Mouse (Mus musculus): ENCODE data around the gene Arhgap24.

The Arhgap24 gene

DNA sequence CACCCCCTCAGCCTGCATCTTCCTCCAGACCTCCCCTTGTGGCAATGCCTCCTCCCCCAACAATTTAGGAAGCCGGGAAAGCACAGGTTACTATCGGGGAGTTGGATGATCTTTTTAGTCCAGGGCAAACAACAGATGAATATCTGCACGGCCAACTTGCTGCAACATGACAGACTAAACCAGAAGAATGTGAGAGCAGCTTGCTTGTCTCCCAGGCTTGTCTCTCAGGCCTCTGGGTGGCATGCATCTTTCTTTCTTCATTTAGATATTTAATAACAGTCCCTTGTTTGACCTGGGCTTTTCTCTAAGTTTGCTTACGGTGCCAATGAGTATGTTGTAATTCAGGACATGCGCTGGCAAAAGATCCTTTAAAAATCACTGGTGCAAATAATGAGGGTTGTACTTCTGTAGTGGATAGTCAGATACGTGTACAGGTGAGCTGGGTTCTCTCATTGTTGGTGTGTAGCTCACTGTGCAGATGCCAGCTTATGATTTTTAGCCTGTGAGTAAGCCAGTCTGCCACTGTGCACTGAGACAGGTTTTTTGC is 101.7 kb downstream of the Arhgap24 start:
- DNase-seq (ENCODE audit: low spot score) = no peak

DNA sequence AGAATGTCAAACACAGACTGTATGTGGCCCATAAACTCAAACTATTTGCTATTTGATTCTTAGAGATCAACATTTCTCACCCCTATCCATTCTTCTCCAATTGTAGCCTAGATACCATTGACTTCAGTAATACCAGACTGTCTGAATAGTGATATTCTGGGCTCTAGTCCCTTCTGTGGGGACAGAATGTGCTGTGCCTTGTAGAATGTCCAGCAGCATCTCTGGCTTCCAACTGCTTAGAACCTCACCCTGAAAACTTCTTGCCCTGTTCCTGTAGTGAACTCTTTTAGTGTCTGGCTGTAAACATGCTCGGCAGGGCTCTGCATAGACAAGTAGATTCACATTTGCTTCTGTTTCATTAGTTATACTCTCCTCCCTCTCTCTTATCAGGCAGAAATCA is 110.2 kb downstream of the Arhgap24 start:
- no peak for DNase-seq (ENCODE audit: low spot score)

DNA sequence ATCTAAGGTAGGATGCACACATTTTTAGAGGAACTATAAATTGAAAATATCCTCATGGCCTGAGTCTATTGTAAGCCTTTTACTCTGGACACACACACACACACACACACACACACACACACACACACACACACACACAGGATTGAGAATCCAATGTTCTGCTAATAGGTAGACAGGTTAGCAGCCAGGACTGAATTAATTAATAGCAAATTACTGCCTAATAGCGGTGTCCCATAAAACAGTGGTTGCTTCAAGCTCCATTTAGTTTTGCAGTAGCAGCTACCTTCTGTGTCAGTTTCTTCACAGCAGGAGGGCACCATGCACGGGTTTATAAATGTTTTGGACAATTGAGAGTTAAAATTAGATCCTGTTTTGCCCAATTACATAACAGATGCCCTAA is 111.9 kb downstream of the Arhgap24 start:
- DNase-seq (ENCODE audit: low spot score) = no peak

DNA sequence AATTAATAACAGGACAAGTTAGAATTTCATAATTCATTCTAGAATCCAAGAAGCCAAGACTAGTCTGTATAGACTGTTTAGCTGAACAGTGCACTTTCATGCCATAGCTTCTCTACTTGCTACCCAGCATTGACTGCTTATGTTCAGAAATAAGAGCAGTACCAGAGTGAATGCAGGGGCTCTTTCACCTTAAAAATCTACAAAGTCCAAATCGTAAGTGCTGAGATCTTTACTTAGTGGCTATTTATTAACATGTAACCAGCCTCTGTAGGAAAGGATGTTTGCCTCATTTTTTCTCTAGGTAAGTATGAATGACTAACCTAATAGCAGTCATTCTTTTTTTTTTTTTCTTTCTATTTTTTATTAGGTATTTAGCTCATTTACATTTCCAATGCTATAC is 117.9 kb downstream of the Arhgap24 start:
- DNase-seq (ENCODE audit: low spot score) = no peak

DNA sequence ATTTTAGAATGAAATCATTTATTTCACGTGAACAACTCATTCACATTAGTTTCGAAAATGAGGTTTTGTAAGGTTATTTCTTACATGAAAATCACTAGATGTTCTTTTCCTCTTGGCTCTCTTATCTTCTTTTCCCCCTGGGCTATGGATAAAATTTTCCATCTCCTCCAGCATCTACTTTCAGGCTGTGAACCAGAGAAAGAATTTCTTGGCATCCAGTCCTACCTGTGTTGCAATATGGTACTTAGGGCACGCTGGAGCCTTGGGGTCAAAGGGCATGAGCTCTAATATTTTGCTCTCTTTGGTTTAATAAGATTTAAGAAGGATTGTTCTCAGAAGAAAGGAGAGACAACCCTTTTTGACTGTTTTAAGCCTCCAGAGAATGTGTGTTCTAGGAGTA is 132.4 kb downstream of the Arhgap24 start:
- DNase-seq (ENCODE audit: low spot score) = peak; percentile 10

DNA sequence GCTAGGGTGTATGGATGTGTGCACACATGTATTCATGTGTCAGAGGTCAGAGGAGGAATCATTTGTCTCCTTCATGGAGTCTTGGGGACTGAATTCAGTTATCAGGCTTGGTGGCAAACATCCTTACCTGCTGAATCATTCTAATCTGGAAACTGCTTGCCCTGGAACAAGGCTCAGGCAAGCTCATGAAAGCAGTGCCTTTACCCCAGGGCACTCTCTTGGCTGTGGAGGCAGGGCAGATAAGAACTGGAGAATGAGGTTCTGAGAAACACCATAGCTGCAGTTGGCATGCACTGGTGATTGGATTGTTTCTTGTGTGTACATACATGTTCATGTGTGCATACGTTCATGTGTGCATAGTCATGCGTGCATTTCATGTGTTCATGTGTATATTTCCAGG is 132.9 kb downstream of the Arhgap24 start:
- DNase-seq (ENCODE audit: low spot score) = no peak

DNA sequence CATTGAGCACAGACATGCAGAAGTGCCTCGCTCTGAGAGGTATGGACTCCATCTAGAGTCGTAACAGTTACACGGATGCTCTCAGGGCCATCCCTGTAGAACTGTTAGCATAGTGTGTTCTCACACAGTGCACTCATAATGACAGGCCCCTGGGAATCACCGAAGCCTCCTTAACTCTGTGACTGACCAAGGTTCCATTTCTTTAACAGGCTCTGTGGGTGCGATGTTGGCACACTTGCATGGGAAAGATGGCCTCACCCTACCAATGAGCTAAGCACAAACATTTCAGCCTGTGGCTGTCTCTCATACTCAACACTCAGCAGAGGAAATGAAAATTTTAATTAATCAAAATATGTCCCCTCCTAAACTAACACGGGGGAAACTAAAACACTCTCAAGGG is 134.1 kb downstream of the Arhgap24 start:
- DNase-seq (ENCODE audit: low spot score) = no peak

DNA sequence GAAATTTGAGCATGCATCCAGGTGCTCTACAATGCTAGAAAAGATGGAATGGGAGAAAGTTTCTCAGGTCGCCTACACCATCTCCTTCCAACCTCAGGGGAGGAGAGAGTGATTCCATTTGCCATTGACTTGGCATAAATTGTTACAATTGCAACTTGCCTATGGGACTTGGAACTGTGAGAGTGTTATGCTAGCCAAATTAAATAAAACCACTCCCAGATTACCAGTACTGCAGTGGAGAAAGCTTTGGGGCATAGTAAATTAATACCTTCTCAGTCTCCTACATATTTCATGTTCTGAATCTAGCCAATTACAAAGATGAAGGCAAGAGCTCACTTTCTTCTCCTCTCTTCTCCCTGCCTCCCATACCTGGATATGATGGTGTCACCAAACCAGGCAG is 139.8 kb downstream of the Arhgap24 start:
- DNase-seq (ENCODE audit: low spot score) = no peak

DNA sequence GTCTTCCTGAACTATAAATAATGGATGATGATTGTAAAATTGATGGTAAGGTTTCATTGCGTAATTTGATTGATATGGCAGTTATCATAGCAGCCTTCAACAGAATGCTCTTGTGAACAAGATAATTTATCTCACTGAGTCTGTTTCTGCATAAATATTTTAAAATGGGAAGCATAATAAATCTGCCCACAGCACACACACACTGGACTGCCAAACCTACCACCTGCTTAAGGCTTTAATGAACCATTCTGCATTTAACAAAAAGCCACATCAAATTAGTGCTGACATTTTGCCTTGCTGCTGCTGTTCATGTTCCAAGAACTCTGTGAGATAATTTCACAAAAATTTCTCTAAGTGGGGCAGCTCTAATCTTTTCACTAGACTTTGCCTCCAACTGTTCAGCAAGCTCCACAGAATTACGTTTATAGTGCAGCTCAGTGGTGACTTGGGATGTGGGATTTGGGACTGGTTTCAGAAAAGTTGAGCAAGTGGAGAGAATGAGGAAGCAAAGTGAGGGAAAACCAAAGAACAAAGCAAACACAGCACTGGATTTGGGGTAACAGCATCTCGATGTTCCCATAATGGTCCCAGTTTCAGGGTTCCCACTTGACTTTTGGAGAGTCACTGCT is 142.7 kb downstream of the Arhgap24 start:
- no peak for DNase-seq (ENCODE audit: low spot score)

DNA sequence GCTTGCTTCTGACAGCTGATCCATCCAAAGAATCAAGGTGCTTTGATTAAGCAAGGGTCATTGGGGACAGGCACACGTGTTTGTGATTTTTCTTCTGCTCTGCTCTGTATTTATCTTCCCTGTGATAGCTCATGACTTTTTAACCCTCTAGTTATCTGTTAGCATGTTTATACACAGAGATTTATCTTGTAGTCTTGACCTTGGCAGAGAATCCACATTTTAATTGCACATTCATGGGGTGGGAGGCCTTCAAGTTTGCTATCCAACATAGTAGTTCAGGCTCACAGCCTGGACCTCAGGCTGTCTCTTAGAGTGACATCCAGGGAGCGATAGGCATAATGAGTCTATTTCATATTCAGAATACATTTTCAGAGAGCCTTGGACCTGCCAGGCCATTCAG is 145.5 kb downstream of the Arhgap24 start:
- DNase-seq (ENCODE audit: low spot score) = no peak

DNA sequence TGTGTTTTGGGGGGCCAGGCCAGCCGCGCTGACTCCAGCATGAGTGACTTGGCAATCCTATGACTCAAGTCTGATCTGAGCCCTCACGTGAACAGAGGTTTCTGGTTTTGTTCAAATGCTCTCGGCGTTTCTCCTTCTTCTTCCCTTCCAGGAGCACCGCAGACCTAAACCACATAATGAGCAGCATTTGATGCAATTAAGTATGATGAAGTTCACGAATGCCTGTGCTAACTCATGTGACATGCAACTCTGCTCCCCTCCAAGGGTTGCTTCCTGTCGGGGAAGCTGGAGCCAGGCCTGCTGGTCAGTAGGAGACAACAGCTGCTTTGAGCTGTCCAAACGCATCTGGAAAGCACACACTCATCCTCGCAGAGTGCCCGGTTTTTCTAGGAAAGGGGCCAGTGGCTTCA is 148.2 kb downstream of the Arhgap24 start:
- DNase-seq (ENCODE audit: low spot score) = no peak

DNA sequence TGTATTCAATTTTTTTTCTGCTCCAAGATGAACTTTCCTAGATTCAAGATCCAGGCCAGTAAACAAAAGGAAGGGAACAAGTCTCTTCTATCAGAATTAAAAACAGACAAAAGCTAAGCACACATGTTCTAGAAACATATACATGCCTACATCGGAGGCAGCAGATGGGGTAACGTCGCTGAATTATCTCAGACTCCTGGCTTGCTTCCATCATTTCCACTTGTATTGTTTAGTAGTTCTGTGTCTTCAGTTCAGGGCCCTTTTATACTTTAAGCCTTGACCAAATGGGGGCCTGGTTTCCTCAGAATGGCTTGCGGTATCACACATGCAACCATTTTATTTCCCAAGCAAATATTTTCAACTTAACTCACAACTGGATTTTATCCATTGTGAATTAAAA is 154.4 kb downstream of the Arhgap24 start:
- no peak for DNase-seq (ENCODE audit: low spot score)

DNA sequence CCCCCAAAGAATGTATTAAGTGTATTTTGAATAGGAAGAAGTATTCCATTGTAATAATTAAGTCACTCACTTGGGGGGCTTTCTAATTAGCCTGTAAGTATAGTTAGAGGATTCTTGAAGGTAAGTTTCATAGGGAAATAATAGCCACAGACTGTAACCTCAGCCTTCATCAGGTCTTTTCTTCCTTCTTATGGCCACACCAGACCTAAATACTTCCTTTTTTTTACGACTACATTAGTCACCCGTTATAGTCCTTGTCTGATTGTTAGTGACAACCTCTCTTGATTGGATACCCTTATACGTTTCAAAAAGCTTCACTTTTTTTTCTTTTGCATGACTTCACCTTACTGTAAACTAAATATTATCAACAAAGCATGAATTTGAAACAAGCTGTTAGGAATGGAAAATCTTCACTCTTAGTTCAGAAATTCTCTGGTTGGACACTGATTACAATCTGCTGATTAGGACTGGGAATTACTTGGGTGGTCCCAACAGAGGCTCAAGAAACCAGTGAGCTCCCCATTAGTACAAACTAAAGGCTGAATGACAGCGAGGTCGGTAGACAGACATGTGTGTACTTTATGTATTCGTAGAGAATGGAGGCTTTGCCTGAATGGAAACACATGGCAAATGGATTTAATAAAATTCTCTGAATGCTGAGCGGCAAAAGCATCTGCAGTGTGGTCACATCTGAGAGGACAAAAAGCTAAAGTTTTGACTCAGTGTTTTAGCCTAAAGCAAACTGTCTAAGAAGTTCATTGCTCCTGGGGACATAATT is 158.8 kb downstream of the Arhgap24 start:
- no peak for DNase-seq (ENCODE audit: low spot score)

DNA sequence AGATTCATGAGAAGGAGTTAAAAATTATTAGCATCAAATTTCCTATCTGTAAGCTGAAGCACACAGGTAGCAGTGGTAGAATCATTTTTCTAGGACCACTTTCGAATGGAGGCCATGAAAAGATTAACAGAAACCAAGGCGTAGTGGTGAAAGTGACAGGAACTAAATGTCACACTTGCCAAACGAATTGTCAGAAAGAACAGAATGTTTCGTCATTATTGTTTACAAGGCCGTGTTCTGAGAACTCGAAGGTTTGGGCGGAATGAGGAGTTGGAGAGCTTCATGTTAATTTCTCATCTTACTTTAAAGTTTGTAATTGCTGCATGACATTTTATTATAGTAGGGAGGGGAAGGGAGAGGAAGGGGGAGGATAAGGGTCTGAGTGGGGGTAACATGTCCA is 162.2 kb downstream of the Arhgap24 start:
- no peak for DNase-seq (ENCODE audit: low spot score)

DNA sequence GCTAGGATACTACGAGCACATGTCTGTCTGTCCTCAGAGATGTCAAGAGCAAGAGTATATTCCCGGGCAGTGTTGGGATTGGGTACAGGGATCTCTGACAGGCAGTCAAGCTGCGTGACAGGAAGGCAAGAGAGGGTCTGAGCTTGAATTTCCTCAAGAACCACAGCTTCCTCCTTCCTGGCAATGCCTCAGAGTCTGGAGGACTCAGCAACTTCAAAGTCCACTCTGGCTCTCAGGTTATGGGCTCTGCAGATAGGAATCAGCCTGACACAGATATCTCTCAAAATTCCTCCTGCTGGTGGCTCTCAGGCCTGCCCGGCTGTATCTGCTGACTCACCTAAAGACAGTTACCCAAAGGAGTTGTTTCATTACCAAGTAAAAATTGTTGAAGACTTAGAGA is 162.6 kb downstream of the Arhgap24 start:
- DNase-seq (ENCODE audit: low spot score) = peak; percentile 30

DNA sequence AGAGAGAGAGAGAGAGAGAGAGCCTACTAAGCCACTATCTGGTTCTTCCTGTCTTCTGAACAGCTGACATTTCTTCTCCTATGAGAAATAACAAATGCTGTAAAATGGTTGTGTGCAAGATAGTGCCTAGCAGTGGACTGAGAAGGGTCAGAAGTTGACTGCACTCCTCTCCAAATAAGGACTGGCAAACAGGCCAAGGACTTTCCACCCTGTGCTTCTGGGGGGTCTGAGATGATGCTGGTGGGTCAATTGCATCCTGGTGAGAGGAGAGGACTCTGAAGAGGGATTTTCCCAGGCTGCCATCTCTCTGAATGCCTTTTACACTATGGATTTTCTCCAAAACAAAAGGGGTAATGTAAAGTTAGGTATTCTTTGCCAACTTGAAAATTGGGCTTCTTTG is 177.9 kb downstream of the Arhgap24 start:
- DNase-seq (ENCODE audit: low spot score) = no peak

DNA sequence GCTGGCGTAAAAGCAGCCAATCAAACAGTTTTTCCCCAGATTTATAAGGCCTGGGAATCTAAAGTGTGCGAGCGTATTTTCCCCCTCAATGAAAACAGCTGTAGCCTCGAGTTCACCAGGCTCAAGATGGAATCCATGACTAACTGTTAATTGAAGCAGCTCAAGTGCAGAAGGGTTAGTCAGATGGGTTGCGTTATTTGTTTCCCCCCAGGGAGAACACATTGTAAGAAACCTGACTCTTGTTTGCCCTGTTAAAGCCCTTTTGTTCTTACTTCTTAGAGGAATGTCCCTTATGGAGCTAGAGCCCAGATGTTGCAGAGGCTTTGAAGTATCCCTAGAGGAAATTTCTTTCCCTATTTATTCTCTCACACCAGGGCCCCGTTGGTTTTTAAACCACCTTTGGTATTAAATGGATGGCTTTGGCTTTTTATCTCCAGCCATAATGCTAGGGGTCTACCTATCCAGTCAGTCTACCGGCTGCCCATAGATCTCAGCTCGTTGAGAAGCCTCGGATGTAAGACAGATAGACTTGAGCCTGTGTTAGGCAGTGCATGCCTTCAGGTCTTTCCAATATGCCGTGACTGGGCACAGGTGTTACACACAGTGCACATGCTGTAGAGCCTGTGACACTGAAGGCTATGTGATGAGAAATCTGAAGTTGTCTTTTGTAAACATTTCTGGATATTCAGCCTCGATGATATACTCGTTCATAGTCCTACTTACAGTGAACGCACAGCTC is 184.0 kb downstream of the Arhgap24 start:
- no peak for DNase-seq (ENCODE audit: low spot score)

DNA sequence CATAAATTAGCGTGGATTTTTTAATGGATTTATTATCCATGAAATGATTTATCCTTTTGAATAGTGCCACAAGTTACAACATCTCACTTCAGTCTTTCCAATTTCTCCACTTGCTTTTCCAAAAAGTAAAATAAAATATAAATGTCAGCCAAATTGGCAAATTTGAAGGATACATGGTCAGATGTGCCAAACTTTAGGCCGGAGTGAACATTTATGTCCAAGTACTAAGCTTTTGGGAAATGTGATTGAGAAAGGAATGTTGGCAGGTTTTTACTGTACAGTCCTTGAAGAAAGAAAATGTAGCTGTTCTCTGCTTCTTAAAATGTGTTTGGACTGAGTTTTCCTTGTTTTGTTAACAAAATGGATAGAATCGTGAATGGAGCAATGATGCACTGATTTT is 185.7 kb downstream of the Arhgap24 start:
- DNase-seq (ENCODE audit: low spot score) = no peak

DNA sequence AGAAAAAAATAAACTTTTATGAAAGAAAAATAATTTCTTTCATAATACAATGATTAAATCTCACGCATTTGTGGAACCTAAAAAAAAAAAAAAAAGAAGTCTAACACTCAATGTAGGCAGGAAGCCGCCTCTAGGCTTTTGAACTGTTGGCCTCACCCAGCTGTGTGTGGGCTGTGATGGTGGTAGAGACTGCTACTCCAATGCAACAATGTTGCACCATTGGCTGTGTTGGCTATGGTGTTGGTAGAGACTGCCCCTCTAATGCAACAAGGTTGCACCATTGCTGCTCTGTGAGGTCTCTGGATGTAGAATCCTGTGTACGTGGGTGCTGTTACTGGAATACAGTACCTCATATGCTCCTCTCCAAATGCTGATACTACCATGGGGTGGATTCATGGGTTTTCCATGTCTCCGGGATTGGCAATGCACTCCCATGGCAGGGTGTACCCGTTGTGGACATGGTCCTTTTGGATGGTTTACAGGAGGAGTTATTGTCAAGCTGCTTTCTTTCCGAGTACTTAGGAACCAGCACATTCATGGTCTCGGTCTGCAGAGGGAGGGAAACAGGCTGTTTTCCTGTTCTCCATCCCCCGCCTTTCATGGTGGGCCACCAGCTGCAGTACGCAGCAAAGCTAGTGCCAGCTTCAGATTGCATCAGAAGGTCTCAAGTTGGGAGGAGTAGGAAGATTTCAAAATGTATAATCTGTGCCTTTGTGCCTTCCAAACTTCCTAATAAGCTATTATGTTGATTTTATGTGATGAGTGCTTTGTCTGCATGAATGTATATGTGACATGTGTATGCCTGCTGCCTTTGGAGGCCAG is 186.8 kb downstream of the Arhgap24 start:
- no peak for DNase-seq (ENCODE audit: low spot score)

DNA sequence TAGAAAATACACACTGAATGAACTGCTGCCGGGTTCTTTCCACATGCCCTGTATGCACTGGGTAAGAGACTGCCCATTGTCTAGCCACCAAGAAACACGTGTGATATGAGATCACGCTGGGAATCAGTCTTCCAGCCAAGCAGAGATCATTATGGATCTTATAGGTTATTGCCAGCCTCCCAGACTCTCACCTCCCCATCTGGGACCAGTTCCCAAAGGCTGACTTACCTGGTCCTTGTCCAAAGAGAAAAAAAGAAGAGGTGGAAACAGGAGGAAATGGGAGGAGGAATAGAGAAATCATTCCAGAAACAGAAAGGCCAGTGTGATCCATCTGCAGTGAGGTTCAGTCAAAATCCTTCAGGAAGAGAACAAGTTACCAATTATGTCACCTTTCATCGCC is 189.0 kb downstream of the Arhgap24 start:
- DNase-seq (ENCODE audit: low spot score) = no peak

DNA sequence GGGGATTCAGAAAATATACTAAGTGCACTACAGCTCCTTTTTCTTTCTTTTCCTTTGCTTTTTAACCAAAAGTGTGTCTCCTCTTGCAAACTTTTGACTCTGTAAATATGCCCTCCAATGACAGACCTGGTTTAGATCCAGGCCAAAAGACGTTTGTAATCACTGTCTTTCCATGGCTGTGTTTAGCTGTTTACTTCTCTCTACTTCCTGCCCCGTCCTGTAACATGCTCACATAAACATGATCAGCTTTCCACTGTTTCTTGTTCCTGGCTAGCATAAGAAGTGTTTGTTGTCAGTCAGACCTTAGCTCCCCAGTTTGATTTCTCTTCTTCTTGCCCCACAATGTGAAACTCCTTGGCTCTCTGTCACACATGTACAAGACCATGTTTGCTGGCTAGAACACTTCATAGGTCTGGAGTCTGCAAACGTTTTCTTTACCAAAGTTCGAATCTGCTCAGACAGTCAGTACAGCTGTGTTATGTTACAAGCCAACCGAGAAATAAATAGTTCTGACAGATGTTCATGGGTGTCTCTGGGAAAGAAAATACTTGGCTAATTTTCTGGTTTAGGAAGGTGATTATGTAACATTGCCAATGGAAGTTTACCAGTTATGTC is 189.6 kb downstream of the Arhgap24 start:
- no peak for DNase-seq (ENCODE audit: low spot score)

DNA sequence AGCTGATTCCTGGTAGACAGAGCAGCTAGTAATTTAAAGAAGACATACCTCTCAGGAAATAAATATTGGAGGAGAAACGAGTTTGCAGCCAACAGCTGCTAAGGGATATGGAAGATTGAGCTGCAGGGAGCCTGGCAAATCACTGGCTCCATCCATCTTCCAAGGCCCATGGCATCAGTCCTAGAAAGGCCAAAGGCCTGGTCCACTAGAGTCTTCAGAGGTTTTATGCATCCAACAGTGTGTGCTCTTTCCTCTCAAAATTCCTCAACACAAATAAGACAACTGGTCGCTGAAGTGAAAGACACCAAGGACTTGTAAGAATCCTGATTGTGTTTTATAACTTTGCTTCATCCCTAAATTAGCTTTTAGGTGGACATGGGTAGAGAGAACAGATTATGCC is 194.1 kb downstream of the Arhgap24 start:
- DNase-seq (ENCODE audit: low spot score) = no peak

All from yolk sac, embryonic 10.5 days (tissue).